Mouse (Mus musculus): ENCODE data around the gene Rimbp3. TPM values are rescaled to one million over a fixed set of nuclear protein-coding genes. Genes with fewer than 3 reads are reported as not detected.
A peak's percentile ranks its signal among the peaks of the same experiment; 100 is the strongest.
"Not testable (repeated sequence)": the region's sequence is repeated elsewhere in the genome, so short reads cannot be mapped to it uniquely, and the experiment has no call there.

Rimbp3 gene
- polyA plus RNA-seq (2014; fragmentation: Nextera tagmentation; extraction: Ambion mirVana) = 0.78 and 1.0 TPM in 2 replicates

GRCm38 (mm10) chr16:17208389-17209361 lies at the start of gene Rimbp3:
TSS of gene Rimbp3 (plus strand) at chr16:17208603.
- Histone ChIP-seq H3K4me2 (replicated peaks; ENCODE audit: low read depth, low read length) (peak within 1 kb of the TSS; percentile 86), H3K9me3 (ENCODE audit: control insufficient read depth, low read length) (no peaks in the 10 kb centered on the region), H3K27ac (ENCODE audit: low read depth, low read length) (peak within 1 kb of the TSS; percentile 89), H3K4me3 (ENCODE audit: low read depth, low read length) (peak within 1 kb of the TSS; percentile 43), H3K9ac (ENCODE audit: low read depth, low read length) (peak within 1 kb of the TSS; percentile 77), H3K36me3 (ENCODE audit: control insufficient read depth, insufficient read depth, low read length) (no peaks in the 10 kb centered on the region), H3K27me3 (ENCODE audit: control insufficient read depth, insufficient read depth, low read length) (no peaks in the 10 kb centered on the region), H3K4me1 (replicated peaks; ENCODE audit: control insufficient read depth, insufficient read depth, low read length) (peaks cover 9% of the 10 kb centered on the region)
- ATAC-seq (ENCODE audit: low FRiP score) (peak; percentile 90), DNase-seq (ENCODE audit: low spot score) (peak; percentile 95)
- under 1% methylated on average over 81 of the region's 85 CpGs for WGBS

- H3K4me2 ChIP-seq (replicated peaks; ENCODE audit: low read depth, low read length); H3K36me3 ChIP-seq (ENCODE audit: control insufficient read depth, insufficient read depth, low read length); H3K27ac ChIP-seq (ENCODE audit: low read depth, low read length); H3K27me3 ChIP-seq (ENCODE audit: control insufficient read depth, insufficient read depth, low read length); H3K9ac ChIP-seq (ENCODE audit: low read depth, low read length); H3K4me1 ChIP-seq (replicated peaks; ENCODE audit: control insufficient read depth, insufficient read depth, low read length); H3K9me3 ChIP-seq (ENCODE audit: control insufficient read depth, low read length); ATAC-seq (ENCODE audit: low FRiP score); DNase-seq (ENCODE audit: low spot score); H3K4me3 ChIP-seq (ENCODE audit: low read depth, low read length): not testable (repeated sequence)
- 92% methylated on average over 1 of the region's 1 CpGs for WGBS
Observed at GRCm38 (mm10) chr16:17165478-17165877, 42.9 kb upstream of the Rimbp3 start.

DNA sequence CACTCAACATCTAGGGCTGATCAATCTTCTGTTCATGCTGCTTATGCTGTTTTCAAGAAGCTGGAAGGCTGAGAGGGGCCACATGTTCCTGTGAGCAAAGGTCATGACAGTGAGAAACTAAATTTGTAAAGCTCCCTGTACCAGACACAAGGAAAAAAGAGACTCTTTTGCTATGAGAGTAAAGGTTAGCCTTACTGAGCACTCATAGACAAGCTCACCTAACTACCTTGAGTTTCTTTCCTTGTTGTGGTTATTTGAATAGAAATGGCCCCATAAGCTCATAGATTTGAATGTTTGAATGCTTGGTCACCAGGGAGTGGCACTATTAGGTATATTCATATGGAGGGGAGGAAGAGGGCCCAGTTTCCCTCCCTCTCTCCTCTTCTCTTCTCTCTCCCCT lies 41.2 kb upstream of the Rimbp3 start:
- no peak for DNase-seq (ENCODE audit: low spot score)

DNA sequence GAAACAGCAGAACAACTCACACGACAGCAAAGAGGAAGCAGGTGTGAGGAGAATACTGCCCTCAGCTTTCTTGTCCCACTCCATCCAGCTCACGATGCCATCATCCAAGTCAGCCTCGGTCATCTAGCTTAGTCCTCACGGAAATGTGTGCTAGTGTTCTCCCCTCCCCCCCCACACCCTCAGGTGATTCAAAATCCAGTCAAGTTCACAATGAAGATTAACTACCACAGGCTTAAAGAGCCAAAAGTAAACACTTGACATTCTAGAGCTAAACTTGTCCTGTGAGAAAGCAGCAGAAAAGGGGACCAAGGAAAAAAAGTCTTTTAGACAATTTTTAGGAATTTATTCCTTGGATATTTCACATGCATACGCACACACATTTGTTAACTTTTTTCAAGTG lies 40.4 kb upstream of the Rimbp3 start:
- H3K27ac ChIP-seq (ENCODE audit: low read depth, low read length) = no peak overlapping the region
- H3K9ac ChIP-seq (ENCODE audit: low read depth, low read length) = no peak overlapping the region
- H3K4me1 ChIP-seq (replicated peaks; ENCODE audit: control insufficient read depth, insufficient read depth, low read length) = no peaks in the 10 kb centered on the region
- no peaks in the 10 kb centered on the region for H3K27me3 ChIP-seq (ENCODE audit: control insufficient read depth, insufficient read depth, low read length)
- 0 out of 2 replicates have a peak, but pooled peaks cover 6% of the 10 kb centered on the region for H3K36me3 ChIP-seq (ENCODE audit: control insufficient read depth, insufficient read depth, low read length)
- DNase-seq (ENCODE audit: low spot score) = no peak
- no peak for ATAC-seq (ENCODE audit: low FRiP score)
- WGBS = 92% methylated on average over 5 of the region's 5 CpGs
- H3K9me3 ChIP-seq (ENCODE audit: control insufficient read depth, low read length) = no peaks in the 10 kb centered on the region
- H3K4me3 ChIP-seq (ENCODE audit: low read depth, low read length) = no peak overlapping the region
- no peak overlapping the region for H3K4me2 ChIP-seq (replicated peaks; ENCODE audit: low read depth, low read length)

More for the DNA sequence above, 41.2 kb upstream of the Rimbp3 start:
- H3K36me3 ChIP-seq (ENCODE audit: control insufficient read depth, insufficient read depth, low read length) = 0 out of 2 replicates have a peak, but pooled peaks cover 6% of the 10 kb centered on the region
- no peak overlapping the region for H3K9ac ChIP-seq (ENCODE audit: low read depth, low read length)
- no peaks in the 10 kb centered on the region for H3K9me3 ChIP-seq (ENCODE audit: control insufficient read depth, low read length)
- no peak overlapping the region for H3K27ac ChIP-seq (ENCODE audit: low read depth, low read length)
- no peak for ATAC-seq (ENCODE audit: low FRiP score)
- no peaks in the 10 kb centered on the region for H3K27me3 ChIP-seq (ENCODE audit: control insufficient read depth, insufficient read depth, low read length)
- H3K4me2 ChIP-seq (replicated peaks; ENCODE audit: low read depth, low read length) = no peak overlapping the region
- no peaks in the 10 kb centered on the region for H3K4me1 ChIP-seq (replicated peaks; ENCODE audit: control insufficient read depth, insufficient read depth, low read length)
- no peak overlapping the region for H3K4me3 ChIP-seq (ENCODE audit: low read depth, low read length)

GRCm38 (mm10) chr16:17175765-17176164 lies 32.6 kb upstream of the Rimbp3 start:
- 94% methylated on average over 2 of the region's 2 CpGs for WGBS
- Histone ChIP-seq H3K27me3 (ENCODE audit: control insufficient read depth, insufficient read depth, low read length) (no peaks in the 10 kb centered on the region), H3K4me2 (replicated peaks; ENCODE audit: low read depth, low read length) (no peak overlapping the region), H3K4me3 (ENCODE audit: low read depth, low read length) (no peak overlapping the region), H3K9ac (ENCODE audit: low read depth, low read length) (no peak overlapping the region), H3K9me3 (ENCODE audit: control insufficient read depth, low read length) (no peaks in the 10 kb centered on the region), H3K36me3 (ENCODE audit: control insufficient read depth, insufficient read depth, low read length) (no peaks in the 10 kb centered on the region), H3K27ac (ENCODE audit: low read depth, low read length) (no peak overlapping the region), H3K4me1 (replicated peaks; ENCODE audit: control insufficient read depth, insufficient read depth, low read length) (no peaks in the 10 kb centered on the region)
- no peak for ATAC-seq (ENCODE audit: low FRiP score)
- no peak for DNase-seq (ENCODE audit: low spot score)

GRCm38 (mm10) chr16:17177623-17178170 lies 30.7 kb upstream of the Rimbp3 start:
- Histone ChIP-seq H3K9me3 (ENCODE audit: control insufficient read depth, low read length) (no peaks in the 10 kb centered on the region), H3K4me3 (ENCODE audit: low read depth, low read length) (no peak overlapping the region), H3K36me3 (ENCODE audit: control insufficient read depth, insufficient read depth, low read length) (no peaks in the 10 kb centered on the region), H3K27me3 (ENCODE audit: control insufficient read depth, insufficient read depth, low read length) (no peaks in the 10 kb centered on the region), H3K27ac (ENCODE audit: low read depth, low read length) (no peak overlapping the region), H3K4me2 (replicated peaks; ENCODE audit: low read depth, low read length) (no peak overlapping the region), H3K9ac (ENCODE audit: low read depth, low read length) (no peak overlapping the region), H3K4me1 (replicated peaks; ENCODE audit: control insufficient read depth, insufficient read depth, low read length) (no peaks in the 10 kb centered on the region)
- ATAC-seq (ENCODE audit: low FRiP score) (no peak), DNase-seq (ENCODE audit: low spot score) (no peak)
- WGBS = 97% methylated on average over 1 of the region's 1 CpGs

DNA sequence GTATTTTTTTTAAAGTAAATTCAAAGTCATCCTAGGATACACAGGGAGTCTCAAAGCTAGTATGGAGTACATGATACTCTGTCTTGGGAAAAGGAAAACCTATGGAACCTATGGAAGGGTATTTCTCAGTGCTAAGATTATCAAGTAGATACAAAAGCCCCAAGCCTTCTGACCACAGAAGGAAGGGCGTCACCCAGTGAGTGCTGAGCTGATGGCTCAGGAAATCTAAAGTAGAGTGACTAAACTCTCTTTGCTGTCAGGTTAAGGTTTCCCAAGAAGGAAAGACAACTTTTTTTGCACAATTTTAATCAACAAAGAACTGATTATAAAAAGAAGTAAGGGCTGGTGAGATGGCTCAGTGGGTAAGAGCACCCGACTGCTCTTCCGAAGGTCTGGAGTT lies 28.7 kb upstream of the Rimbp3 start:
- no peak overlapping the region for H3K4me3 ChIP-seq (ENCODE audit: low read depth, low read length)
- DNase-seq (ENCODE audit: low spot score) (no peak), ATAC-seq (ENCODE audit: low FRiP score) (no peak)
- no peaks in the 10 kb centered on the region for H3K36me3 ChIP-seq (ENCODE audit: control insufficient read depth, insufficient read depth, low read length)
- H3K27me3 ChIP-seq (ENCODE audit: control insufficient read depth, insufficient read depth, low read length) = no peaks in the 10 kb centered on the region
- H3K4me2 ChIP-seq (replicated peaks; ENCODE audit: low read depth, low read length) = no peak overlapping the region
- no peaks in the 10 kb centered on the region for H3K9me3 ChIP-seq (ENCODE audit: control insufficient read depth, low read length)
- 99% methylated on average over 3 of the region's 3 CpGs for WGBS
- H3K9ac ChIP-seq (ENCODE audit: low read depth, low read length) = no peak overlapping the region
- no peak overlapping the region for H3K27ac ChIP-seq (ENCODE audit: low read depth, low read length)
- no peaks in the 10 kb centered on the region for H3K4me1 ChIP-seq (replicated peaks; ENCODE audit: control insufficient read depth, insufficient read depth, low read length)

DNA sequence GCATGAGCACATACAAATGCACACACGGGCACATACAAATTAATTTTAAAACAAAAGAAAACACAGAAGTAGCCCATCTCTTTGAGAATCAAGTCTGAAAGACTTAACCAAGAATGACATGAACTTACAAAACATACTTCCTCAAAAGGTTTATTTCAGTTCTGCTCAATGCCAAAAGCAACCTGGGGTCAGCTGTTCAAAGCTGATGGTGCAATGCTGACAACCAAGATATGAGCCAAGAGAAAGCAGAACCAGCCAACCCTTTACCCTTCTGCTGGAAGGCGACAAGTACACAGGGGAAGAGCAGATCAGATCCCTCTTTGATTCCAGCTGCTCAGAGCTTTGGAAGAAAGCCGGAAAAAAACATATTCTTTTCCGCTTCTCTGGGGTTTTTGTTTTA lies 27.0 kb upstream of the Rimbp3 start:
- H3K9me3 ChIP-seq (ENCODE audit: control insufficient read depth, low read length) = no peaks in the 10 kb centered on the region
- WGBS = 91% methylated on average over 4 of the region's 4 CpGs
- H3K36me3 ChIP-seq (ENCODE audit: control insufficient read depth, insufficient read depth, low read length) = peaks cover 3% of the 10 kb centered on the region; the same call in 1 of the 2 replicates
- no peaks in the 10 kb centered on the region for H3K27me3 ChIP-seq (ENCODE audit: control insufficient read depth, insufficient read depth, low read length)
- no peak overlapping the region for H3K4me3 ChIP-seq (ENCODE audit: low read depth, low read length)
- DNase-seq (ENCODE audit: low spot score) (no peak), ATAC-seq (ENCODE audit: low FRiP score) (no peak)
- no peak overlapping the region for H3K9ac ChIP-seq (ENCODE audit: low read depth, low read length)
- H3K27ac ChIP-seq (ENCODE audit: low read depth, low read length) = no peak overlapping the region
- no peaks in the 10 kb centered on the region for H3K4me1 ChIP-seq (replicated peaks; ENCODE audit: control insufficient read depth, insufficient read depth, low read length)
- no peak overlapping the region for H3K4me2 ChIP-seq (replicated peaks; ENCODE audit: low read depth, low read length)
